Mouse (Mus musculus) adrenal gland, postnatal 36 days (tissue): Measurements from ENCODE around the gene Tlr8. TPM values are rescaled to one million over a fixed set of nuclear protein-coding genes. Genes with fewer than 3 reads are reported as not detected.
"Not testable (repeated sequence)": the region's sequence is repeated elsewhere in the genome, so short reads cannot be mapped to it uniquely, and the experiment has no call there.

Source experiments
- DNase-seq, 2 experiments: peaks; one replicate each; pipeline ENCODE4 v3.0.0; 2021; ENCODE audit warnings: mixed read lengths in 1 of 2
- long read RNA-seq, 2 experiments: library from polyadenylated mRNA; stranded (forward); transcript quantifications; one replicate each; pipeline ENCODE4 v2.0.0; 2021; ENCODE audit warnings: borderline sequencing depth in 2 of 2
- total RNA-seq, 2 experiments: library from RNA; stranded (reverse); gene quantifications; 2 replicates each; pipeline ENCODE4 v1.2.3; 2021

Gene Tlr8
- 1 to 10 TPM; 2.0 to 4.5 TPM for total RNA-seq
- long read RNA-seq, experiment 1, result 0 reads
- long read RNA-seq, experiment 2, result 0 reads

GRCm38 (mm10) chrX:167264086-167264485 lies at the start of gene Tlr8:
TSS of gene Tlr8 (minus strand) at chrX:167264329.
- DNase-seq, result no peak

GRCm38 (mm10) chrX:167302061-167302460 lies 37.9 kb upstream of the Tlr8 start:
- not testable (repeated sequence) for DNase-seq

- DNase-seq, result peak; percentile 55 to 67
Observed at GRCm38 (mm10) chrX:167276953-167277352, 12.8 kb upstream of the Tlr8 start.

- no peak for DNase-seq
Observed at GRCm38 (mm10) chrX:167276551-167276950, 12.4 kb upstream of the Tlr8 start.

- no peak for DNase-seq
Observed at GRCm38 (mm10) chrX:167263530-167263929, 599 bp downstream of the Tlr8 start.

- peak; percentile 15 to 24 for DNase-seq
Observed at GRCm38 (mm10) chrX:167241736-167242135, 22.4 kb downstream of the Tlr8 start.

- DNase-seq, result no peak
Observed at GRCm38 (mm10) chrX:167239293-167239921, 24.7 kb downstream of the Tlr8 start.

- DNase-seq, result peak; percentile 64 to 77
Observed at GRCm38 (mm10) chrX:167233104-167233687, 30.9 kb downstream of the Tlr8 start.

GRCm38 (mm10) chrX:167231150-167231549 lies 33.0 kb downstream of the Tlr8 start:
- DNase-seq, result no peak

- no peak for DNase-seq
Observed at GRCm38 (mm10) chrX:167229819-167230218, 34.3 kb downstream of the Tlr8 start.

- DNase-seq, result peak; percentile 78 to 82
Observed at GRCm38 (mm10) chrX:167229206-167229605, 34.9 kb downstream of the Tlr8 start.

- no peak for DNase-seq
Observed at GRCm38 (mm10) chrX:167227756-167228155, 36.4 kb downstream of the Tlr8 start.

- no peak for DNase-seq
Observed at GRCm38 (mm10) chrX:167227138-167227537, 37.0 kb downstream of the Tlr8 start.

- DNase-seq, result no peak
Observed at GRCm38 (mm10) chrX:167226570-167226969, 37.6 kb downstream of the Tlr8 start.

- peak in 1 of 2 experiments; percentile 19 for DNase-seq
Observed at GRCm38 (mm10) chrX:167212707-167213106, 51.4 kb downstream of the Tlr8 start.

GRCm38 (mm10) chrX:167211871-167212555 lies 52.1 kb downstream of the Tlr8 start:
- no peak for DNase-seq

- DNase-seq, result no peak
Observed at GRCm38 (mm10) chrX:167210319-167210728, 53.8 kb downstream of the Tlr8 start.

- no peak for DNase-seq
Observed at GRCm38 (mm10) chrX:167209828-167210227, 54.3 kb downstream of the Tlr8 start.

GRCm38 (mm10) chrX:167208978-167209754 lies 55.0 kb downstream of the Tlr8 start, which contains the start of gene Tmsb4x:
TSS of gene Tmsb4x (minus strand) at chrX:167209315.
- DNase-seq, result peak; percentile 79 to 85

- peak in 1 of 2 experiments; percentile 36 for DNase-seq
Observed at GRCm38 (mm10) chrX:167208506-167208820, 55.7 kb downstream of the Tlr8 start.

- peak in 1 of 2 experiments; percentile 44 for DNase-seq
Observed at GRCm38 (mm10) chrX:167207741-167208505, 56.2 kb downstream of the Tlr8 start.
